Mouse (Mus musculus) embryonic fibroblast, embryonic 13.5 days (primary cell): Measurements from ENCODE around the gene C3ar1.

ENCODE experiments used
- CTCF ChIP-seq: IDR thresholded peaks from 2 replicates; pipeline ENCODE4 v1.5.1; 2011; ENCODE audit warnings: mild to moderate bottlenecking, control low read depth, low read length, moderate library complexity, borderline replicate concordance; ENCODE audit not compliant: insufficient read depth
- POLR2A ChIP-seq: IDR thresholded peaks from 2 replicates; pipeline ENCODE4 v1.6.1; 2011; ENCODE audit warnings: low read depth, mild to moderate bottlenecking, control low read depth, low read length, moderate library complexity

- TF ChIP-seq CTCF (peak; percentile 75; the same call in 1 of the 2 replicates), POLR2A (peak; percentile 82)
Measured at GRCm38 (mm10) chr6:122873871-122874719, 18.1 kb upstream of the C3ar1 start, which contains the start of gene Necap1.
